Mouse (Mus musculus): ENCODE data around the gene 1700017B05Rik.

Gene 1700017B05Rik

GRCm38 (mm10) chr9:57271837-57272562, 9.6 kb upstream of the 1700017B05Rik start:
- DNase-seq, result no peak

- no peak for DNase-seq
These were observed 8.7 kb upstream of the 1700017B05Rik start for GRCm38 (mm10) chr9:57271081-57271480.

GRCm38 (mm10) chr9:57270399-57270798, 8.0 kb upstream of the 1700017B05Rik start:
- peak; percentile 52 for DNase-seq

GRCm38 (mm10) chr9:57269384-57269783, 7.0 kb upstream of the 1700017B05Rik start:
- DNase-seq, result no peak

- no peak for DNase-seq
These were observed 6.2 kb upstream of the 1700017B05Rik start for GRCm38 (mm10) chr9:57268575-57268974.

- peak; percentile 61 for DNase-seq
These were observed 5.7 kb upstream of the 1700017B05Rik start for GRCm38 (mm10) chr9:57268078-57268477.

GRCm38 (mm10) chr9:57267421-57267820, 5.0 kb upstream of the 1700017B05Rik start:
- DNase-seq, result no peak

GRCm38 (mm10) chr9:57265125-57265524, 2.7 kb upstream of the 1700017B05Rik start:
- no peak for DNase-seq

GRCm38 (mm10) chr9:57262795-57263684, 628 bp upstream of the 1700017B05Rik start:
- DNase-seq, result no peak

GRCm38 (mm10) chr9:57261516-57261912, 898 bp downstream of the 1700017B05Rik start:
- DNase-seq, result peak; percentile 73

- no peak for DNase-seq
These were observed 1.5 kb downstream of the 1700017B05Rik start for GRCm38 (mm10) chr9:57260940-57261339.

- DNase-seq, result peak; percentile 90
These were observed 2.7 kb downstream of the 1700017B05Rik start for GRCm38 (mm10) chr9:57259736-57260135.

GRCm38 (mm10) chr9:57257627-57258026, 4.8 kb downstream of the 1700017B05Rik start:
- no peak for DNase-seq

- no peak for DNase-seq
These were observed 5.6 kb downstream of the 1700017B05Rik start for GRCm38 (mm10) chr9:57256861-57257260.

GRCm38 (mm10) chr9:57256309-57256708, 6.1 kb downstream of the 1700017B05Rik start:
- DNase-seq, result no peak

GRCm38 (mm10) chr9:57254823-57255495, 7.5 kb downstream of the 1700017B05Rik start:
- DNase-seq, result no peak

- no peak for DNase-seq
These were observed 8.4 kb downstream of the 1700017B05Rik start for GRCm38 (mm10) chr9:57254061-57254460.

GRCm38 (mm10) chr9:57251139-57251538, 11.3 kb downstream of the 1700017B05Rik start:
- no peak for DNase-seq

- no peak for DNase-seq
These were observed 12.4 kb downstream of the 1700017B05Rik start for GRCm38 (mm10) chr9:57250026-57250425.

GRCm38 (mm10) chr9:57248030-57248942, 14.1 kb downstream of the 1700017B05Rik start:
- no peak for DNase-seq

- no peak for DNase-seq
These were observed 15.2 kb downstream of the 1700017B05Rik start for GRCm38 (mm10) chr9:57247201-57247671.

GRCm38 (mm10) chr9:57246482-57246881, 15.9 kb downstream of the 1700017B05Rik start:
- DNase-seq, result no peak

Data from layer of hippocampus, adult 9-11 months (tissue).